In genomic region chr16:43506771-43507405, GRCm38 (mm10) we compare ENCODE assay signal across 8 mouse cellular contexts.
A peak's percentile ranks its signal among the peaks of the same experiment; 100 is the strongest.
DNase-seq lines count a peak whose midpoint lies in the region; ATAC-seq and TF ChIP-seq lines count a peak whose summit lies in the region.

No protein-coding gene starts in this region.

- no peak for TF ChIP-seq CTCF in heart, postnatal 0 days (IDR thresholded peaks at IDR 0.05; ENCODE audit: low read depth)
- TF ChIP-seq CTCF in midbrain, postnatal 0 days (IDR thresholded peaks at IDR 0.05): no peak

- H3K36me3 ChIP-seq in embryonic facial prominence, embryonic 14.5 days (ENCODE audit: control insufficient read depth, insufficient read depth, low read length): no peaks in the 10 kb centered on the region
- H3K36me3 ChIP-seq in heart, postnatal 0 days (replicated peaks; ENCODE audit: control insufficient read depth, insufficient read depth, low read length): no peaks in the 10 kb centered on the region
- no peaks in the 10 kb centered on the region for H3K36me3 ChIP-seq in midbrain, postnatal 0 days (ENCODE audit: insufficient read depth, low read length)

- H3K27ac ChIP-seq in embryonic facial prominence, embryonic 14.5 days (replicated peaks; ENCODE audit: low read depth, low read length): peak overlapping the region; percentile 78; the same call in 1 of the 2 replicates
- H3K27ac ChIP-seq in heart, postnatal 0 days (ENCODE audit: low read depth): peak overlapping the region; percentile 85
- H3K27ac ChIP-seq in midbrain, postnatal 0 days (ENCODE audit: low read depth, low read length): peak overlapping the region; percentile 71

- peaks cover 16% of the 10 kb centered on the region for H3K4me1 ChIP-seq in embryonic facial prominence, embryonic 14.5 days (ENCODE audit: control insufficient read depth, insufficient read depth, low read length)
- peaks cover 10% of the 10 kb centered on the region; the same call in 1 of the 2 replicates for H3K4me1 ChIP-seq in heart, postnatal 0 days (ENCODE audit: control insufficient read depth, insufficient read depth)
- H3K4me1 ChIP-seq in midbrain, postnatal 0 days (ENCODE audit: insufficient read depth, low read length): no peaks in the 10 kb centered on the region

- peak overlapping the region; percentile 6; the same call in 1 of the 2 replicates for H3K9ac ChIP-seq in embryonic facial prominence, embryonic 14.5 days (ENCODE audit: low read depth, low read length)
- H3K9ac ChIP-seq in heart, postnatal 0 days (replicated peaks; ENCODE audit: low read depth, low read length): peak overlapping the region; percentile 50
- peak overlapping the region; percentile 42 for H3K9ac ChIP-seq in midbrain, postnatal 0 days (replicated peaks; ENCODE audit: low read length, poor library complexity, severe bottlenecking)

- TF ChIP-seq EP300 in heart, postnatal 0 days (IDR thresholded peaks at IDR 0.05; ENCODE audit: low read depth): no peak

- peak overlapping the region; percentile 49 for H3K4me2 ChIP-seq in embryonic facial prominence, embryonic 14.5 days (ENCODE audit: low read depth, low read length)
- H3K4me2 ChIP-seq in heart, postnatal 0 days (ENCODE audit: low read depth, low read length): peak overlapping the region; percentile 58
- H3K4me2 ChIP-seq in midbrain, postnatal 0 days (ENCODE audit: low read depth, low read length, poor library complexity, severe bottlenecking): peak overlapping the region; percentile 52

- H3K9me3 ChIP-seq in embryonic facial prominence, embryonic 14.5 days (ENCODE audit: control insufficient read depth, low read length): no peaks in the 10 kb centered on the region
- no peaks in the 10 kb centered on the region for H3K9me3 ChIP-seq in heart, postnatal 0 days (replicated peaks; ENCODE audit: control insufficient read depth, low read length)
- H3K9me3 ChIP-seq in midbrain, postnatal 0 days (ENCODE audit: low read length): no peaks in the 10 kb centered on the region

- no peaks in the 10 kb centered on the region for H3K27me3 ChIP-seq in embryonic facial prominence, embryonic 14.5 days (replicated peaks; ENCODE audit: control insufficient read depth, insufficient read depth, low read length)
- no peaks in the 10 kb centered on the region for H3K27me3 ChIP-seq in heart, postnatal 0 days (ENCODE audit: control insufficient read depth, insufficient read depth, low read length)
- H3K27me3 ChIP-seq in midbrain, postnatal 0 days (ENCODE audit: insufficient read depth, low read length): no peaks in the 10 kb centered on the region

- WGBS in embryonic facial prominence, embryonic 14.5 days: 24% methylated on average over 10 of the region's 10 CpGs
- WGBS in heart, postnatal 0 days: 22% methylated on average over 10 of the region's 10 CpGs
- WGBS in midbrain, postnatal 0 days: 7% methylated on average over 10 of the region's 10 CpGs

- ATAC-seq in embryonic facial prominence, embryonic 14.5 days (ENCODE audit: low read depth): no peak
- ATAC-seq in heart, postnatal 0 days (ENCODE audit: insufficient read depth, low read depth): no peak
- no peak for ATAC-seq in midbrain, postnatal 0 days (ENCODE audit: low FRiP score)

- peak overlapping the region; percentile 15 for H3K4me3 ChIP-seq in embryonic facial prominence, embryonic 14.5 days (ENCODE audit: low read depth, low read length)
- H3K4me3 ChIP-seq in heart, postnatal 0 days (ENCODE audit: low read depth, low read length): peak overlapping the region; percentile 31
- H3K4me3 ChIP-seq in midbrain, postnatal 0 days (ENCODE audit: low read depth, low read length): peak overlapping the region; percentile 55

- peak; percentile 25 for DNase-seq in left cerebral cortex, postnatal 4 days
- no peak for DNase-seq in left cerebral cortex, postnatal 25 days (ENCODE audit: low spot score in 2 of 2)
- DNase-seq in embryonic facial prominence, embryonic 14.5 days (ENCODE audit: low spot score): peak; percentile 23
- no peak for DNase-seq in heart, postnatal 0 days (ENCODE audit: low spot score)
- no peak for DNase-seq in midbrain, postnatal 0 days (ENCODE audit: low spot score)
- no peak for DNase-seq in testis, postnatal 14 days (ENCODE audit: low spot score)
- DNase-seq in right cerebral cortex, adult 2 months (ENCODE audit: low spot score in 2 of 2): no peak
- DNase-seq in kidney, postnatal 14 days: no peak

- intact Hi-C loops in left cerebral cortex, postnatal 4 days (cut with DNase I): no loop called here
- intact Hi-C loops in left cerebral cortex, postnatal 25 days (cut with DNase I): loop anchor here (1.0 kb wide), 1 partner anchor 66 kb away; no protein-coding TSS in a partner anchor

Comparison
In these comparisons a context has a peak if more than half of its experiments do, and no peak if none do; other contexts are left out.
1. DNase-seq: peak in left cerebral cortex, postnatal 4 days (single experiment) and embryonic facial prominence, embryonic 14.5 days (single experiment); none in left cerebral cortex, postnatal 25 days (0 of 2), heart, postnatal 0 days (single experiment), midbrain, postnatal 0 days (single experiment), testis, postnatal 14 days (single experiment), right cerebral cortex, adult 2 months (0 of 2) and kidney, postnatal 14 days (single experiment).
2. Peak in every context shown above with its lines, with median percentiles within 50 percentile points of each other: H3K27ac ChIP-seq, H3K4me2 ChIP-seq, H3K4me3 ChIP-seq and H3K9ac ChIP-seq.